Mouse (Mus musculus): ENCODE data around the gene Mrps27. TPM values are rescaled to one million over a fixed set of nuclear protein-coding genes. Genes with fewer than 3 reads are reported as not detected.

The Mrps27 gene
- polyA plus RNA-seq, 1 experiment = 21.1 TPM

Other genes starting within 250 kb of the Mrps27 start
- 1.1 and 3.0 TPM in 2 replicates for gene Zfp366, start 160.0 kb upstream of the Mrps27 start, polyA plus RNA-seq (2012; rRNA removed)
- gene Ptcd2, start 81 bp upstream of the Mrps27 start, polyA plus RNA-seq (2012; rRNA removed) = 22.2 and 23.5 TPM in 2 replicates
- 7.6 and 16.2 TPM in 2 replicates for gene Map1b, start 171.8 kb downstream of the Mrps27 start, polyA plus RNA-seq (2012; rRNA removed)

Data from urinary bladder, adult 2 months (tissue).